Mouse (Mus musculus) liver, adult 2 months (tissue): ENCODE measurements around the gene Rheb.

Source experiments
- CTCF ChIP-seq: fragments of 200-500 bp; IDR thresholded peaks from 2 replicates; pipeline ENCODE4 v1.5.1; 2011; ENCODE audit warnings: low read depth, low read length, control low read depth
- POLR2A ChIP-seq: fragments of 200-500 bp; IDR thresholded peaks from 2 replicates; pipeline ENCODE4 v1.6.1; 2011; ENCODE audit warnings: low read length, control low read depth; ENCODE audit not compliant: insufficient read depth; ENCODE audit errors: extremely low read depth

- no peak for TF ChIP-seq POLR2A
- TF ChIP-seq CTCF, result no peak
Measured at GRCm38 (mm10) chr5:24861449-24861930, 19.1 kb upstream of the Rheb start.
